Mouse (Mus musculus): ENCODE data around the gene Fam19a2.

The Fam19a2 gene

DNA sequence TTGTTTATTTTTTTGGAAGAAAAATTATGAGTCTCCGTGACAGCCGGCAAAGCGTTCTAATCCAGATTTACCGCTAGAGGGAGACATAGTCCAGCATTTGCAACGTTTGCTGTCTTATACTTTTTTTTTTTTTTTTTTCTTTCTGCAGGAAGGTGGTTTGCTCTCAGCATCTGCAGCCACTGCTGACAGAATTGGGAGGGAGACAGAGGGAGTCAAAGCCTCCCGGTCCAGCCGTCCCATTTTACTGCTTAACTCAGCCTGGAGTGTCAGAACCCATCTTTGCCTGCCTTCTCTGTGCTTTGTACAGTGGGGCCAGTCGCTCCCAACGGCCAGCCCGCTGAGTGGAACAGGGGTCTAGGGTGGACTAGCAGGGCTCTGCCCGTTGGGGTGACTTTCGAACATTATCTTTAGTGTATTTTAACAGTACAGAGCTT is at the start of gene Fam19a2:
Fam19a2 (plus strand) TSS at position 121 of the 434 bp plus-strand sequence.
- DNase-seq, result peak; percentile 60

DNA sequence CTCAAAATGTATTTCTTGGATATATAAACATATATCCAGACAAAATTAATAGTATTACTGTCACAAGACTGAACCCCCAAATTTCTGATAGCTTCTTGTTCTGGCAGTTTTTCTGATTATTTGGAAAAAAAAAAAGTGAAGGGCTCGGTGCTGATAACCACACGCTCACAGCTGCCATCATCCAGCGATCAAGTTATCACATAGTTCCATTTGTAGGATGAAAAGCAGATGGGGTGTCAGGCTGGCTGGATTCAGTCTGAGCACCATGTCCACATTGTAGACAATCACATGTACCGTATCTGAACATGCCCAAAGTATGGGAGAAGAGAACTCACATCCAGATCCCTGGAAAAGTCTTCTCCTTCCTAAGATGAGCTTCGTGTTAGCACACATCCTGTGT is 41.0 kb upstream of the Fam19a2 start:
- DNase-seq, result no peak

DNA sequence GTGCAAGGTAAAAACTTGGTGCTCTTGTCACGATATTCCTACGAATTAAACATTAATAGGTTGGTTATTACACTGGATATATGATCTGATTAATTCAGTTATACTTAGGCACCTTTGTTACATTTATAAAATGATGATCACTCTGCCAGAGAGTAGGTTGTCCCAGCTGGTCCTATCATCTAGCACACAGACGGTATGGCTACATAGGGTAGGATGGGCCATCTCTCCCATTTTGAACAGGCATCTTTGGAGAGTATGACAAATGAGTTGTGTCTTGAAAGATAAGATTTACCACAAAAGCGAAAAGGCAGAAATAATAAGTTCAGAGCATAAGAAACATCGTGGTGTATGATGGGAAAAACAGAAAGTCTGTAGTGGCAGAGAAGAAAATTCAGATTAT is 34.4 kb upstream of the Fam19a2 start:
- DNase-seq, result no peak

DNA sequence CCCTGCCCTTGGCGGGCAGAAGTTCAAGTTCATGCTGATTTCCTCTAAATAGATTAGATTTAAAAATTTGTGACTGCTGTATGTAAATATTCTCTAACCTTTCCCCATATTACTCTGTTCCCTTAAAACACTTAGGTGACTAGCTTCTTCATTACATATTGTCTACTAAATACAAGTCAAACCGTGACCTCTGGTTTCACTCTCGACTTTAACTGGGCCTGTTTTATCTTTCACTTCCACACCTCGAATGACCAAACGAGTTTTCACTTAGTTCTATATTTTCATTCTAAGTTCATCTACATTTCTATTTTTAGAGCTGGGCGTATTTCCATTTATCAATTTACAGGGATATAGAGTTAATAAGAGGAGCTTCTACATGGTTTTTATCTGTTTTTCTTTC is 15.7 kb upstream of the Fam19a2 start:
- no peak for DNase-seq

DNA sequence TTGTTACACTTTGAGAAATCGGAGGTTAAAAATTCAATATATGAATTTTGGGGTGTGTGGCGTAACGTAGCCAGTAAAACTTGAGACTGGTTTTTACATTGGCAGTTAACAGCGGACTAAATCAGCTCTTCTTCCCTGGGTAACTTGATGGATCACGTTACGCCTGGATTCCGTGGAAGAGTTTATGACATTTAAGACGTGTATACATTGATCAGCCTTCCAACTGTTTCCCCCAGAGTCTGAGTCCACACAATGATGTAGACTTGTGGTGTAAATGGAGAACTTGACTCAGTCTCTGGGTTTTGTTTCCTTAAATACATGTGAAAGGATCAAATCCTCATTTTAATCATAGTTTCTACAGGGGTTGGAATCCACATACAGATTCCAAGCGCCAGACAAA is 11.9 kb upstream of the Fam19a2 start:
- DNase-seq, result no peak

DNA sequence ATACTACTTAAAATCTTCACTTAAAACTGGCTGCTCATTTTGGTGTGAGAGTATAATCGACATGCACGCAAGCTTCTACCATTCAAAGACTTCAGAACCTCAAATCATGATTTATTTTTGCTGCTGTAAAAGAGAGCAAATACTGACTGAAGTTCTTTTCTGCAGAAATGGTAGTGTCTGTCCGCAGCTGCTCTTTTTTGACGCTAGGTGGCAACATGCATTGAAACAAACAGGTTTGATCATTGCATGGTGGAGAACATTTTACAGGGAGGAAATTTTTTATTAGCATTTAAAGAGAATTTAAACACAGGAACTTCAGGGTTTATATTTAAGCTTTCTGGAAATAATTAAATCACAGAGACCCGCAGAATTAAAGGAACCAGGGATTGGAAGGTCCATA is 9.5 kb upstream of the Fam19a2 start:
- DNase-seq, result peak; percentile 21

DNA sequence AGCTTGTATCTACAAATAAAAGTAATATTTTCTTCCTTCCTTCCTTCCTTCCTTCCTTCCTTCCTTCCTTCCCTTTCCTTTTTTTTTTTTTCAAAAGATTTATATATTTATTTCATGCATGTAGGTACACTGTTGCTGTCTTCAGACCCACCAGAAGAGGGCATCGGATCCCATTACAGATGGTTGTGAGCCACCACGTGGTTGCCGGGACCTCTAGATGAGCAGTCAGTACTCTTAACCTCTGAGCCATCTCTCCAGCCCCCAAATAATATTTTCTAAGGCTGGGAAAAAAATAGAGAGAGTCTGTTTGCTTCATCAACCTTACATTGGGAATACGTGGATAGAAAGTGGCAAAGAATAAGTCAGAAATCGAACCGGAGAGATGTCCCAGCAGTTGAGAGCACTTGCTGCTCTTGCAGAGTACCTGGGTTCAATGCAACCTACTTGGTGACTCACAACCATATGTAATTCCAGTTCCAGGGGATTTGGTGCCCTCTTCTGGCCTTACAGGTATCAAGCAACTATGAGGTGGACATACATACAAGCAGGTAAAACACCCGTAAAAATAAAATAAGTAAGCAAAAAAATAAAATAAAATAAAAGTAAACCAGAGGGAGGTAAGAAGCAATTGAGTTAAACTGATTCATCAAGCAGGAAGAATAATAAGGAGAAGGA is 8.0 kb upstream of the Fam19a2 start:
- DNase-seq, result no peak

DNA sequence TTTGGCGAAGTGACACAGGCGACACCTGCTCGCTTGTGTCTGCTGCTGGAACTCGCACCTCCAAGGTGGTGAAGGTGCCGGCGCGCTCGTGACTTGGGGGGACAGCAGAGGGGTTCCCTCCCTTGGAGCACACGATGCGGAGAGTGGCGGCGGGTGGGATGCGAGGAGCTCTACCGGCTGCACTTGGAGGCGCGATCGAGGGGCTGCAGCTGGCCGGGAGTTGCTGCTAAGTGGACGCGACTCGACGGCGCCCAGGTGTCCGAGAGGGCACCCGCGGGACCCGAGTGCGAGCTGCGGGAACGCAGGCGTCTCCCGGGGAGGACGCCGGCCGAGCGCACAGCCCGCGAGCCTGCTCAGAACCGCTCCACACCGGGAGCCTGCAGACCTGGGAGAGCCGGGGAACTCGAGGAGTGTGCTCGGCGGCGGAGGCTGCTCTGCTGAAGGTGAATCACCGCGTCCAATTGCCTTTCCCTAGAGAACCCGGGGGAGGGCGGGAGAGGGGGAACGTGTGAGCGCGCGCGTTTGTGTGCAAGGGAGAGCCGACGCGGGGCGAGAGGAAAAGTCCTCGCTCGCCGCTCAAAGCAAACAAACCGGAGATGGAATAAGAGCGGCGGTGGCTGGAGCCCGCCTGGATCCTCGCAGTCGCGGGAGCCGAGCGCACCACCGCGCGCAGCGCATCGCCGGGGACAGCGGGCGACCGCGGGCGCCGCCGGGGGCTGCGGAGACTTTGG is 830 bp downstream of the Fam19a2 start:
- DNase-seq, result peak; percentile 44

DNA sequence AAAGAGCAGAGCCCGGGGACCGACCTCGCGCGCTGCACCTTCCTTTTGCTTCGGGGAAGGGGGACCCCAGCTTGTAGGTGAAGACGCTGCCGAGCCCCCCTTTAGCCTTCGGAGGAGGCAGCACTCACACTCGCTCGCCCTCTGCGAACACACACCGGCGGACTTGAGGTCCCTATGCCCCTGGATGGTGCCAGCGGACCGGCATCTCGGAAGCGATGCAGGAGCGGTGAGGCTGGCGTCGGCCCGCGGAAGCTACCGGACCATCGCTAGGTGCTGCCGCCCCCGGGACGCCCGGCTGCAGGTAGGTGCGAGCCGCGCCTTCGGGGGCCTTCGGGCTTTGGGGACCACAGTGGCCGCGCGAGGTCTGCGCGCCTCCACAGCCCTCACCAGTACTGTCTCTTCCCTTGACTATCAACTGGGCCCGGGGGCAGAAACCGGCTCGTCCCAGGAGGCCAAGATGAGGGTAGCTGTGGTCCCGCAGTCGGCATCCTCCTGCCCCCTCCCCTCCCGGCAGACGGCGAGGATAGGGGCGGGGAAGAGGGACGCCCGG is 1.5 kb downstream of the Fam19a2 start:
- DNase-seq, result peak; percentile 20

DNA sequence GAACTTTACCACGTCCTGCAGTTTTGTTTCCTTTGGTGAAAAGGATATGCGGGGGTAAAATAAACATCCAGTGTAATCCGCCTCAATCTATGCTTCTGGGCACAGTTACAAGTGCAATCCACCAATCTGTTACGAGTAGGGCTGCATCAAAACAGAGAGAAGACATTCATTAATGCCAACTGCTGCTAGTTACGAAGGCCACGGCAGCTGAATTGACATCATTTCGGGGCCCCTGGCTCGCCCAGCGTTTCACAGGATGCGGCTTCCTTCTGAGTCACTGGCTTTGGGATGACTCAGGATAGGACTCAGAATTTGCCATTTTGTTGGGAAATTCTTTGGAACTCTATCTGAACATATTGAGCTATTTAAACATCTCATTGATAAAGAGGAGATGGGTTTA is 4.8 kb downstream of the Fam19a2 start:
- DNase-seq, result no peak

DNA sequence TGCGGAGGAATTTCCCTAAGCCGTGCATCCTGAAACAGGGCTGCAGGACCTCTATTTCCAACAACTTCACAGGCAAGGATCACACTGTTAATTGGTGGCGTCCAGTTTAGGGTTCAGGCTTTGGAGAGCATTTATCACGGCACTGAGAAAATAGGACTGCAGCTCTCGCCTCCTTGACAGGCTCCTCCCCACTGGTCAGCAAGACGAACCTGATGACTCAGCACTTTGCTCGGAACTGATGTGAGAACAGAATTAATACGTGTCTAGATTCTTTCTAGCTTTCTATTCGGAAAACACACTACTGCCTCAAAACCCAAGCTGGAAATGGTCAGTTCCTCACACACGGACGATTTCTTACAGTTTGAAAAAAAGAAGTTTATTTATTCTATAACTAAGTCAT is 10.8 kb downstream of the Fam19a2 start:
- DNase-seq, result peak; percentile 21

DNA sequence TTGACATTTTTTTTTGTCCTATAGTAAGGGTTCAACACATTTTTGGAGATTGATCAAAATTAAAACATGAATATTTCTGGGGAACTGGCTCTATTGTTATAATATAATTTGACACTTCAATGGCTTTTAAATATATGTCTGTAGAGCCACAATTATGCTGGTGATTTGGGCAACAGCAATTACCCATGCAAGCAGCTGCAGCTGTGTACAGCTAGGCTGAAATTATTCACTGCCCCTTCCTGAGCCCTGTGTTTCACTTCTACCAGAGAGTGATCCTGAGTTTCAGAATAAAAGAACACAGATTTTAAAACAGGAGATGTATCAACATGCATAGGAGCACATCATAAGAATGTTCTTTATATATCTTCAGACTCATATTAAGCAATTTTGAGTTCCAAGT is 43.5 kb downstream of the Fam19a2 start:
- no peak for DNase-seq

DNA sequence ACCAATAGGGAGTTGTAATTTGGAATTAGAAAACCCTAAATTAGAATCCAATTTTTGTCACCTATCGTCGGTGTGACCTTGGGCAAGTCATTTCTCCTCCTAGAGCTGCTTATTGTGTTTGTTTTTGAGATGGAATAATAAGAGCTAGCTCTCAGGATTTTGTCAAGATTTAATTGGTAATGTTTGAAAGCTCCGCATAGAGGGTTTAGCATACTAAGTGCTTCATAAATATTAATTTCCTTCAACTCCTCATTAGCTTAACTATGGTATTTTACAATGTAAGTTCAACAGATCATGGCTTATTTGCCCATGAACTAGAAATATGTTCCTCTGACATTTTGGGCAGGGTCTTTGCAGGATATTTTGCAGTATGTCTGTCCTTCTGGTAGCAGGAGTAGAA is 62.5 kb downstream of the Fam19a2 start:
- DNase-seq, result no peak

DNA sequence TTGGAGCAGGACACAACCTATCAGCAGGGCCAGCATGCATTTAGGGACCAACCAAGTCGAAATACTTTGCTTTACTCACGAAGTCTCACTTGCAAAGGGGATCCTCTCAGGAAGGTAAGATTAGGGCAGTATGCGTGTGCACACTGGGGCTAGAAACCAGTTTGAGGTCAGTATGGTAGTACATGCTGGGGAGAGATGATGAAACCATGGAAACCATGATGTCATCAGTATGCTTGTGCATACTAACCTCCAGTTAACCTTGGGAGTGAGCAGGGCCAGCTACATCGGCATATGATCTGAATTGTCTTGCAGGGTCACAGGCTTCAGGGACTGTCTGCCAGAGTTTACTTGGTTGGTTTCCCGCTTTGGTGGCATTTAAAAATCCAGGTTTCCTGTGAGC is 77.5 kb downstream of the Fam19a2 start:
- DNase-seq, result no peak

DNA sequence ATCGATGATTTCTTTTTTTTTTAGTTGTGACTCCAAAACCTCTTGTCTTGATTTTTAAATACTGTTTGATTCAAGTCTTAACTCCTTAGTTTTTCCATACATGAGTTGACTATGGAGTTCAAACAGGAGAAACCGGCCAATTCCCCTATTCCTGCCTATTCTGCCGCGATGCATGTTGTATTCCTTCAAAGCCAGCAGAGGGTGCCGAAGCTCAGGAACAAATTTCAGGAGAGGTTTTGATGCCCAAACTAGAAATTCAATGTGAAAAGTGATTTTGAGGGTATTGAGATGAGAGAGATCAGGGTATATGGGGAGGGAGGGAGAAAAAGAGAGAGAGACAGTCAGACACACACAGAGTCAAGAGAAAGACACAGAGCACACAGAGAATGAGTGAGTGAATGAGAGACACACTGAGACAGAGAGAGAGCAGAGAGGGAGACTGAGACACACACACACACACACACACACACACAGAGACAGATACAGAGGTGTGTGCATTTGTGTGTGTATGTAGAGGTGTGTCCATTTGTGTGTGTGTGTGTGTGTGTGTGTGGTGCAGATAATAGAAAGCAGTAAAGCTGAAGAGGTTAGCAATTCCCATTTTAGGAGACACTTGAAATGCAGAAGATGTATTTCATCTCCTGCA is 78.9 kb downstream of the Fam19a2 start:
- peak; percentile 51 for DNase-seq

DNA sequence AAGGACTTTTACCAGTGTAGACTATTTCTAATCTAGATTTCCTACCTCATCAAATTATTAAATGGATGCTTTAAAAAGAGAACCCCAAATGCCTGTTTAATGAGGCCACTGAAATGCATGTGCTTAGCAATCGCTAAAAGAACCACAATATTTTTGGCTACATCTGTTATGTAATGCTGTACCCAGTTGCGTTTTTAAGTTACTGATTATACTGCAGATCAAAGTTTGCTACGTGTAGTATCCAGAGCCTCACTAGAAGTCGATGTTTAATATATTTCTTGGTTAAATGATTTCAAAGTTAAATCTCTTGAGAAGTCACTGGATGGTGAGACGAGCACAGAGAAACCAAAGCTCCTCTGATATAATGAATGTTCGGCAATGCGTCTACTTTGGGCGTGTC is 82.5 kb downstream of the Fam19a2 start:
- DNase-seq, result no peak

DNA sequence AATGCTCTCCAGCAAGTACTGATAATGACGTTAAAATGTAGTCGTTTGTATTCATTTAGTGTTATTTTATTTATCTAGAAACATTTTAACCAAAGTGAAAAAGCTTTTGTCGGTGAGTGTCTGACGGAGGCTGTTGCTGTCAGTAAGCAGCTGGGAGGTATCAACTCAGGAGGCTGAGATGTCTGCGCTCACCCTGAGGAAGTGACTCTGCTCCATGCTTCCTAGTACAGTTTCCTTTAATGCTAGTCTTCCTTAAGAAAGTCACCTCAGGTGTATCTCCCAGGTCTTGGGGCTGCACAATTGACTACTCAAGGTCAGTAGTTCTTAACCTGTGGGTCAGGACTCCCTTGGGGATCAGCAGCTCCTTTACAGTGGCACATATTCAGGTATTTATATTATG is 89.9 kb downstream of the Fam19a2 start:
- DNase-seq, result no peak

DNA sequence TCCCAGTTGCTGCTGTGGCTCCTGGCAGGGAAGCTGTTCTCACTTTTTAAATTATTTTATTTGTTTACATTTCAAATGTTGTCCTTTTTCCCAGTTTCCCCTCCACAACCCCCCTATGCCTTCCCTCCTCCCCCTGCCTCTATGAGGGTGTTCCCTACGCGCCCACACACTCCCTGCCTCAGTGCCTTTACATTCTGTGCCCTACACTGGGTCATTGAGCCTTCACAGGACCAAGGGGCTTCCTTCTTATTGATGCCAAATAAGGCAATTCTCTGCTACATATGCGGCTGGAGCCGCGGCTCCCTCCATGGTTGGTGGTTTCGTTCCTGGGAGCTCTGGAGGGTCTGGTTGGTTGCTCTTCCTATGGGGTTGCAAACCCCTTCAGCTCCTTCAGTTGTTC is 93.2 kb downstream of the Fam19a2 start:
- no peak for DNase-seq

DNA sequence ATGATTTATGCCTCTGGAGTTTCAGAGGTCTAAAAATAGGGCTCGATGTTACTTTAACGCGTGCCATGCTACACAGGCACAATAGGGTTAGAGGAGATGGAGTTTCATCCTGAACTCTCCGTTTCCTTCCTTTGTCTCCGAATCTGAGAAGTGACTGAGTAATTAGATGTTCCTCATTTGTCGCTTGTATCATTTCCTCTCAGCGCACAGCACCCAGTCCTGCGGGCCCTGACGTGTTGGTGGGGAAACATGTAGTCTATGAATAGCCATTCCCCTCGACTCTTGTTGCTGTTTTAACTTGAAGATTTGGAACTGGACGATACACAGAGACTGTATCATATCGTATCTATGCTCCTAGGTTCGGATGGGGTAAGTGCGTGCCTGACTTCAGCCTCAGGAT is 96.7 kb downstream of the Fam19a2 start:
- DNase-seq, result peak; percentile 7

DNA sequence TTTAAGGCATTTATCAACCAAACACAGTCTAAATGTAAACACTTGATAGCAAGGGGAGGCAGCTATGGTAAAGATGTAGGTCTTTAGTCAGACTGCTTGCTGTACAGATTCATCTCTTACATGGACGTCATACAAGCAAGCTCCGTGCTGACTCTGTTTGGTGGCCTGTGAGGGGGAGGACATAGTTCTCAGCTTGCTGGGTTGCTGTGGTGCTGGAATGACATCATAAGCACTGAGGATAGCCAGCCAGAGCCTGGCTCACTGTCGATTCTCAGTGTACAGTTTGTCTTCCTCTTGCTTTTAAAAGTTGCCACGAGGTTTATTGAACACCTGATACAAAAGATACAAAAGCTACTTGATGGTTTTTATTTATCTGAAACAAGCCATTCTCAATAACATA is 100.8 kb downstream of the Fam19a2 start:
- DNase-seq, result no peak

DNA sequence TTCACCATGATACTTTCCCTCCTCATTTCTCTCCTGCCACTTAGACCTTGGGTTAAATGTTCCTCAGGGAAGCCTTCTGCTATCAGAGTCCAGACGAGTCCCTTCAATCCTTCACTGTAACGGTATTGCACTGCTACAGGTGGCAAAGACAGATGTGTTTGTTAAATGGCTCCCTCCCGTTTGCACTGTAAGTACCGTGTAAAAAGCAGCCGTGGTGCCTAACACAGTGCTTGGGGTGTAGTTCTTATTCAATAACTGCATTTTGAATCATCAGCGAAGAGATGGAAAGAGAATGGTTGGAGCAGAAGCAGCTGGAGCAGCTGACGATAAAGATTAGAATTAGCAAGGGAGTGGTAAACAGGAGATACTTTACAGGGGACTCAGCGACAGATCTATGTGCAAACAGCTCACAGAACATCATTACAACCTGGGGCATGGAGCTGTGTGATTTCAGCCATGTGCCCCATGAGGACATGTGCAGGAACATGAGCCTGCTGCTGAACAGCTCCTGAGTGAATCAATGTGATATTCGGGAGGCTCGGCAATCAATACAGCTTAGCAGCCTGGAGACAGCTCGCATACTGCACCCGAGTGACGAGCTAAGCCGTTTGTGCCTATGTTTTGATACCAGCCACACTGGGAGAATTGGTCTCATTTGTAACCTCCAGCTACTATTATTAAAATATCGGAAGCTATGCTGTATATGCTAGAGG is 103.5 kb downstream of the Fam19a2 start:
- no peak for DNase-seq

DNA sequence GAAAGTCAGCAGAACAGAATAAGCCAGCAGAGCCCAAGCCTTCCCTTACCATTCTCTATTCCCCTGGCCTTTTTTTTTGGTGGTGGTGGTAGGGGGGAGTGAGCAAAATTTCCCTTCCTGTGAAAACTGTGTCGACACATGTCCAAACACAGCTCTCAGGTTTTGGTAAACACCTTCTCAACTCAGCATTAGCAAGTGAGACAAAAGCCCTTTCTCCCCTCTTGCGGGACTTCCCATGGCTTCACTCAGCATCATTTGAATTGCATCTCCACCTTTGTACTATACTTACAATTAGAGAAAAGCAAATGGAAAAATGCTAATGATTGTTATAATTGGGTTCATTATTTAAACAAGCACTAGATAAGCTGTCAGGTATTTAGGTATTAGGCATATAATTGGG is 119.5 kb downstream of the Fam19a2 start:
- DNase-seq, result no peak

DNA sequence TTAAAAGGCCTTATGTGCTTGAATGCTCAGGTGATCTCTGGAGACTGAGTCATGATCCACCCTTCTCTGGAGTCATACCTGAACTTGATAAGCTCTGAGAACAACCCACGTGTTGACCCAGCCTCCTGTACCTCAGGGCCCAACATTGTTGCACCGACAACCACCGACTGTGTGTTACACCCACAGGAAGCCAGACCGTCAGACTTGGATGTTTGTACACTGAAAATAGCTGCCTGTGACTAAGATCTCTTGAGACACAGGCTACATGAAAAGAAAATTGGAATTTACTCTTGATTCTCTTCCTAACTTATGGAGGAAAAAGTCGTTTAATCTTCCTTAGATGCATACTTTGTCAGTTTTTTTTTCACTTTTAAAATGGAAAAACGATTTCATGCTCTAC is 121.8 kb downstream of the Fam19a2 start:
- DNase-seq, result no peak

Measured in kidney, postnatal 10 days (tissue).